In genomic region chr1:172116948-172117347, GRCm38 (mm10) we compare ENCODE assay signal across 23 mouse cellular contexts. TPM values are rescaled to one million over a fixed set of nuclear protein-coding genes. Genes with fewer than 3 reads are reported as not detected.
"Had no signal": no experiment of that assay in that cellular context is flagged by ENCODE, and none has a peak within 500 bp of the region (broad histone marks: within the 10 kb centered on the region; RNA-seq: fewer than 3 reads in every experiment).

No protein-coding gene starts in this region.

- DNase-seq: kidney, adult 11 months; kidney, adult 8-10 months; kidney, postnatal 10 days; kidney, postnatal 36 days; liver; lung, adult 18-20 months; lung, postnatal 10 days; lung, postnatal 36 days; spleen, adult 18-20 months; thymus, adult 2 months; thymus, postnatal 14 days; thymus, postnatal 4 days had no signal

- H3K4me1 ChIP-seq: intestine, embryonic 15.5 days; kidney, embryonic 15.5 days; limb, embryonic 10.5 days; limb, embryonic 13.5 days; liver, embryonic 12.5 days; liver, embryonic 15.5 days; lung, embryonic 15.5 days; midbrain, embryonic 12.5 days; midbrain, embryonic 15.5 days had no signal

- H3K4me3 ChIP-seq: intestine, embryonic 15.5 days; kidney, embryonic 15.5 days; limb, embryonic 10.5 days; limb, embryonic 13.5 days; liver, embryonic 12.5 days; liver, embryonic 15.5 days; lung, embryonic 15.5 days; midbrain, embryonic 12.5 days; midbrain, embryonic 15.5 days had no signal

- ATAC-seq: hindbrain, embryonic 16.5 days; intestine, embryonic 15.5 days; liver, embryonic 12.5 days; midbrain, embryonic 15.5 days had no signal

- H3K9me3 ChIP-seq: intestine, embryonic 15.5 days; kidney, embryonic 15.5 days; limb, embryonic 10.5 days; limb, embryonic 13.5 days; liver, embryonic 12.5 days; liver, embryonic 15.5 days; lung, embryonic 15.5 days; midbrain, embryonic 12.5 days; midbrain, embryonic 15.5 days had no signal

- H3K27me3 ChIP-seq: intestine, embryonic 15.5 days; kidney, embryonic 15.5 days; limb, embryonic 13.5 days; liver, embryonic 12.5 days; liver, embryonic 15.5 days; lung, embryonic 15.5 days; midbrain, embryonic 12.5 days; midbrain, embryonic 15.5 days had no signal

RNA-seq across cellular contexts. Expression of gene Nhlh1, which starts 59.6 kb away (rescaled TPM):
- polyA plus RNA-seq: kidney, embryonic 15.5 days; limb, embryonic 10.5 days; limb, embryonic 13.5 days; liver, embryonic 12.5 days; liver, embryonic 15.5 days; lung, embryonic 15.5 days; stomach, embryonic 16.5 days had no signal
